Mouse (Mus musculus) heart, adult 11 months (tissue): ENCODE data around the gene Srsf4.

Experiments
- DNase-seq: peaks from one replicate; pipeline ENCODE4 v3.0.0; 2022

The Srsf4 gene

DNA sequence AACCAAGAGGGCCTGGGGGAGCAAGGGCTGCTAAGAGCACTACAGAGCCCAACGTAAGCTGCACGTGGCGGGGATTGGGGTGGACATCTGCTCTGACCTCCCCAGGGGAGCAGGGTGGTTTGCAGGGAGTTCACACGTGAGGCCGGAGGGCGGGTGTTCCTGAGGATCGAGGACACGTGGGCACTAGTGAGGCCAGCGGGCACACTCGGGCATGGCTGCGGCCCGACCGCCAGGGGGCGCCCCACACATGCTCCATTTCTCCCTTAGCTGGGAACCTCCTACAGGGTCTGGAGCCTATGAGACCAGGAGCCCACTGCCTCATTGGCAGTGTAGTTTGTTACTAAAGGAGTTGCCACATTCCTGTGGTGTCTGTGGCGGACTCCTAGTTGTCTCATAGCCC, 43.0 kb downstream of the Srsf4 start:
- DNase-seq, result peak; percentile 98

DNA sequence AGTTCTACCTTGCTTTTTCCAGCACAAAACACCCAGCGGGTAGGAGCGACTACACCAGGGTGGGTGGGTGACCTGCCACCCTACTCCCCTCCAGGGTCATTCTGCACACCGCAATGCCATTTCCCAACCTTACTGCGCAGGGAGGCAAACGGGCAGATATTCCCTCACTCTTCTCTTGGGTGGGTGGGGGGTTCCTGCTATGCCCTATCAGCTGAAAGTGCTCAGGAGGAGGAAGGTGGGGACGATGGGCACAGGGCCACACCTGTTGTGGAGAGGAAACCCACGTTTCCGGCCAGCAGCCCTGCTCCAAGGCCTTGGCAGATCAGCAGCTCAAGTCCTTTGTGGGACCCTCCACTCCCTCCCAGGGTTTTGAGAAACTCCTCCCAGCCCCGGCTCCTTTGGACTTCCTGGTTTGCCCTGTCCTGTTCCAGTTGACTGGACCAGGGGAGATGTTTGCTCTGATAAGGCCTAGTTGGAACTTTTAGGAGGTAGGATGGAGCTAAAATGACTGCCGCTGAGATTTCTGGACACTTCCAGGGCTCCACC, 43.7 kb downstream of the Srsf4 start:
- DNase-seq, result peak; percentile 95

DNA sequence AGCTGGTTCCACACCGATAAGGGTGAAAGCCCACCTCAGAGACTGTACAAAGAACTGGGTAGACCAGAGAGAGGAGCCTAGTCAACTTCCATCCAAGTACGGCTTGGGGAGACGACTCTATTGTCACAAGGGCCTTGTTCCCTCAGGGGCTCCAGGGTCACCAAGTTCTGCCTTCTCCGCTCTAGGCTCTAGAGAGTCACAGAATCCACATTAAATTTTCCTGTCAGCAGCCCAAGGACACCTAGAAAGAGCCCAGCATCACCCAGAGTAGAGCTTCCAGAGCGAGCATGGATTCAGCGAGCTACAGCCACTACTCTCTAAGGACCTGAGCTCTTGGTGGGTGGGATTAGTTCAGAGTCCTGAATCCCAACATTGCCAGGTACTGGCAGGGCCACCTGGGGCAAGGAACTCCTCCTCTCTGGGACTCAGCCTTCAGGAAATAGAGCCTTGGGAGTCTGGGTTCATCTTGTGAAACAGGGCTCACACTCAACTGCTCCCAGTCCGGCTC, 44.7 kb downstream of the Srsf4 start:
- DNase-seq, result peak; percentile 91

DNA sequence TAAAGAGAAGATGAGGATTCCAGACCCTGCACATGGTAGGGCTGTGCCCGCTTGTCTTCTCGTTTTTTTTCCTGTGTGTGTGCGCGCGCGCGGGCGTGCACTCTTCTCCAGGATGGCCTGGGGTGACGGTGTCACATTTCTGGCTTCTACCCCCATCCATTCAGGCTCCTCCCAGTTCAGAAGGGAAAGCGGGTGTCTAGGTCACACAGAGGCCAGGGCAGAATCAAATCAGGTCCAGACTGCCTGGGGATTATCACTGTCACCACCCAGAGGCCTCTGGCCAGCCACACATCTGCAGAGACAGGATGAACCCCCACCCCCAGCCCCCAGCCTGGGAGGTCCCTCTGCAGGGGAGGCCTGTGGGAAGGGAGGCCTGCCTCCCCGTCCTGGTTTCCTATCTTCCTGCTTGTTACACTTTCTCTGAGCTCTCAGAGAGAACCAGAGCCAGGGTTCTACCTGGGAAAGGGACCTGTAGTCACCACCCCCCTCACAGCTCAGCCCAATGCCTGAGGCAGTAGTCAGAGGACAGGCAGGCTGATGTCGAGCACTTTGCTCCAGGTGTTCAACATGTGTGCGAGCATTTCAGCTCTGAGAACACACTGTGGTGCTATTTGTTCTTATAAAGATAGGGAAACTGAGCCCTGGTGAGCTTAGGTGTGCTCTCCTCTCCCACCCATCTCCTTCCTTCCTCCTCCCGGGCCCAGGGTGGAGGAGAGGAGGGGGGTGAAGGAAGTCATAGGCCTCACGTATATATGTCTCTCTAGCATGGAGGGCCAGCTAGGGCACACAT, 45.5 kb downstream of the Srsf4 start:
- DNase-seq, result peak; percentile 97

DNA sequence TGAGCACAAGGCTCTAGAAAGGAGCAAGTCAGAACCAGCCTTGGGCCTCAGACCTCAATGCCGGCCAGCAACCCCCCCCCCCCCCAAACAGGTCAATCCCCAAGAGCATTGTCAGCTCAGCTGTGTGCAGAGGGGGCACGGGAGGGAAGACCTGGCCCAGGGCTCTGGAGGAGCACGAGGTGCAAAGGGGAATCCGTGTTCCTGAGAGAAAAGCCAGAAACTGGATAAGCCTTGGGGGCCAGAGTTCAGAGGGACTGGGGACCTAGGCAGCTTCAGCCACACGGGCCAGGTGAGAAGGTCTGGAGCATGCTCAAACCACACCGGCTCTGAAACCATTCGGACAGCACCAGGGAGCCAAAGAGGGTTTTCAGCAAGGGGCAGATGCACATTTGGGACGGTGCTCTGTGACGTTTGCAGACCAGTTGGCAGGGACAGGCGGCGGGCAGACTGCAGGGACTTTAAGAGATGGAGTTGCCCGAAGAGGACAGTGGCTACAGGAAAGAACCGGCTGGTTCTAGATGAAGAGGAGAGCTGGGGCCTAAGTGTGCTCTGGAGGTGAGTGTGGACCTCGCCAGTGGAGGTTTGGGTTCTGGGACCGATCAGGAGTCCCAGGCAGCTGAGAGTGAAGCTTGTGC, 46.2 kb downstream of the Srsf4 start:
- peak; percentile 92 for DNase-seq

DNA sequence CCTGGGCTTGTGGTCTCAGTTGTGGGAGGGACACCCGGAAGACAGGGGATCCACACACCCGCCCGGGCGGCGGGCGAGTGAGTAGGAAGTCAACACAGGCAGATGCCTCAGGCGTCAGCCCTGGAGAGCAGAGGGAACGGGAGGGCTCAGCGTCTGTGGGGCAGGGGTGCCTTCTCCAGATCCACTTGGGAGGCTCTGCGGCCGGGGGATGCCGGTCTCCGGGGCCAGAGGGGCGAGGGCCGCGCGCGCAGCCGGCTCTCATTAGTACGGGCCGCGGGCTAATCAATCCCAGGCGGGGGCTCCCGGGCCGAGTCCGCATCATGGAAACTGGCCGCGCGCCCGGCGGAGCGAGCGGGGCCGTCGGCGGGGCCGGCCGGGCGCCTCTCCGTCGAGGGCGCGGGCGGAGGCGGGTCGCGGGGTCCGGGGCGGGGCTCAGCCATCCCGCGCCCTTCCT, 46.8 kb downstream of the Srsf4 start:
- DNase-seq, result no peak

DNA sequence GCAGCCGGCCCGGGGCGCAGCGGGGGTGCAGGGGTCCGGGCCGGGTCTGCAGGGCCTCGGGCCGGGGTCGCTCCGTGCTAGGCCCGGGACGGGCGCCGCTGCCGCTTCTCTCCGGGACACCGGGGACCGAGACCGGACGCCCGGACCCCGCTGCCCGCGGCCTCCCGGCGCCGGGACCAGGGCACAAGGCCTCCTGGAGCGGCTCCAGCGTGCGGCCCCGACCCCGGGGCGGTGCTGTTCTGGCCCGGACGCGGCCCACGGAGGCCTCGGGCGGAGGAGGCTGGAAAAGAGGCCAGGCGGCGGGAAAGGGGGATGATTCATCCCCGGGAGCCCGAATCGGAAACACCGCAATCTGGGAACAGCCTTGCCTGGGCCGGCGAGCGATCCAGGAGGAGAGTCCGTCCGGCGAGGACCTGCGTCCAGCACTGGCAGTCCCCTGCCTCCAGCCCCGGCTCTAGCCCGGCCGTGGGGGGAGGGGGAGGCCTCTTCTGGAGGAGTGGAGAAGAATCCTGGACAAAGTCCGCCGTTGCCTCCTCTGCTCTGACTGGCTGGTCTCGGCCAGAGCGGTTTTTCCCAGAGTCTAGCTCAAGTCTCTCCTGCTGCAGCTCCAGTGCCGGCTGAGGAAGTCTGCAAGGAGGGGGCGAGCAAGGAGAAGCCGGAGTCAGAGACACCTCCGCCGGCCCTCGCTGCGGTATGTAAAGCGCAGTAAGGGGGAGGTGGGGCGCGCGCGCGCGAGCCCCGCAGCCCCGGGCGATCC, 47.4 kb downstream of the Srsf4 start:
- DNase-seq, result peak; percentile 98

DNA sequence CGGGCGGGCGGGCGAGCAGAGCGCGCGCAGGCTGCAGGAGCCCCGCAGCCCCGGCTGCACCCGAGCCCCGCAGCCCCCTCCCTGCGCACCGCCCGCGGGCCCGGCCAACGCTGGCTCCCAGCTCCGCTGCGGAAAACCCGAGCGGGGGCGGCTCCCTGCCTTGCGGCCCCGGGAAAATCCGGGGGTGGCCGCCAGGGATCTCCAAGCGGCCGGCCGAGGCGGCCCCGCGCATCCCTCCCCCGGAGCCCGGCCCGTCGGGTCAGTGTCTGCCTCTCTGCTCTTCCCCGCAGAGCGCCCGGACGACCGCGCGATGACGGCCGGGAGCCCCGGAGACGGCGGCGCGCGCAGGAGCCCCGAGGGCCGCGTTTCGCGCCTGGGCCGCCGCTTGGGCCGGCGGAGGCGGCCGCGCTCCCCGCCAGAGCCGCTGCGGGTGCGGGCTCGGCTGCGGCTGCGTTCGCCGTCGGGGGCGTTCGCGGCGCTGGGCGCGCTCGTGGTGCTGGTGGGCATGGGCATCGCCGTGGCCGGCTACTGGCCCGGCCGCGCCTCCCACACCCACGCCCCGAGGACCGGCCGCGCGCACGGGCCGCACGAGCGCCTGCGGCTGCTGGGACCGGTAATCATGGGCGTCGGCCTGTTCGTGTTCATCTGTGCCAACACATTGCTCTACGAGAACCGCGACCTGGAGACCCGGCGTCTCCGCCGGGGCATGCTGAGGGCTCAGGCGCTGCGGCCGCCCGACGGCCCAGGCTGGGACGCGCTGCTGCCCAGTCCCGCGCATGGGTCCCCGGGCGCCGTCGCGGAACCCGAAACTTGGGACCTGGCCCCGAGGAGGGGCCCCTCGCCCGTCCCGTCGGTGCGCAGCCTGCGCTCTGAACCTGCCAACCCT, 48.3 kb downstream of the Srsf4 start, which contains the start of gene Tmem200b:
TSS of gene Tmem200b (plus strand) at position 311 of the 886 bp plus-strand sequence.
- peak; percentile 94 for DNase-seq

DNA sequence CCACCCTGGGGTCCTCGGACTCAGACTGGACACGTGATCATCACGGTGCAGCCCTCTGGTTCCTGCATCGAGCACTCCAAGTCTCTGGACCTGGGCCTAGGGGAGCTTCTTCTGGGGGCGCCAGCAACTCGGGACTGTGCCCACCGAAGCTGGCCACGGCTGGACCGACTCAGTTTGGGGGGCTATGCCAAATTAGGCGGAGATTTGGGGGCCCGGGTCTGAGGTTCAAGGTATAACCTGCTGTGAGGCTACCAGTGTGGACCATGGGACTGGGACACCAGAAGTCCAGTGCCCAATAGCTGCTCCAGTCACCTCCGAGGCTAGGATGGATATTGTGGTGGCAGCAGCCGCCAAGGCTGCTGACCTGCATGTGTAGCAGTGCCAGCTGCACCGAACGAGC, 49.0 kb downstream of the Srsf4 start:
- DNase-seq, result peak; percentile 92

DNA sequence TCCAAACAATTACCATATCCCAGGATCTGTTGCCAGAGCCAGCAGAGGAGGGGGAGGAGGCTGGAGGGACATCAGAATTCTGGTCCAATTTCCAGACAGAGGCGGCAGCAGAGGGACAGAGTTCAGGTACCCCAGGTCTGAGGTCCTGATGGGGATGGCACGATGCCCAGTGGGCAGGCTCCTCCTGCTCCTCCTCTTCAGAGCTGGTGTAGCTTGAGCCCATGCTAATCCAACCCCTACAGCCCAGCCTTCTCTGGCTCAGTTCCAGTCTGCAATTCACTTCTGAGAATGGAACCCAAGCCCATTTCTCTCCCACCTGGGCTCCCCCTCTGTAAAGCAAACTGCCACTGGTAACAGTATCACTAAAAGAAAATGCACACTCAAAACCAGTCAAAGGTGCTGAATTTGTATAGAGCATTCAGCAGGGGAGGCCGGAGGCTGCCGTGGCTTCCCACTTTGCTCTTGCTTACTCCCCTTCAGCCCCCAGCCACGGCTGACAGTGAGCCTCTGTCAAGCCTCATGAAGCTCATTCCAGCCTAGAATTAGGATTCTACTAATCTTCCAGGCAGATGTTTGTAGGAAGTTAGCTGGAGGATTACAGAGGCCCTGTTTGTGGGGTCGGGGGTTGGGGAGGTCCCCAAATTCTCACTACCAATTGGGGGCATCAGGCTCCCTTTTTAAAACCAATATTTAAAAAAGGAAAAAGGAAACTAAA, 50.8 kb downstream of the Srsf4 start:
- DNase-seq, result peak; percentile 93

DNA sequence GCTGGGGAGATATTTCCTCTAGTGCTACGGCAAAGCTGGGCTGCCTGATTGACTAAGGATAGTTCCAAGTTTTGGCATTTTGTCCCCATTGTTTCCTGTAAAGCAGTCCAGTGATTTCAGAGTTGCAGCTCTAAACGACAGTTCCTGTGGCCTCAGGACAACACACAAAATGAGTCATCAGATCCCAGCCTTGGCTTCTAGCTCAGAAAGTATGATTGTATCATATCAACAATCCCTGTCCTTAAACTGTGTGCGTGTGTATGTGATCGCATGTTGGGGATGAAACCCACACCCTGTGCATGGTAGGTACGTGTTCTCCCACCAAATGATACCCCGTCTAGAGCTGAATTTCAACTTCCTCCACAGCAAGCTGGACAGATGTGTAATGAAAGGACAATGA, 55.7 kb downstream of the Srsf4 start:
- DNase-seq, result no peak

DNA sequence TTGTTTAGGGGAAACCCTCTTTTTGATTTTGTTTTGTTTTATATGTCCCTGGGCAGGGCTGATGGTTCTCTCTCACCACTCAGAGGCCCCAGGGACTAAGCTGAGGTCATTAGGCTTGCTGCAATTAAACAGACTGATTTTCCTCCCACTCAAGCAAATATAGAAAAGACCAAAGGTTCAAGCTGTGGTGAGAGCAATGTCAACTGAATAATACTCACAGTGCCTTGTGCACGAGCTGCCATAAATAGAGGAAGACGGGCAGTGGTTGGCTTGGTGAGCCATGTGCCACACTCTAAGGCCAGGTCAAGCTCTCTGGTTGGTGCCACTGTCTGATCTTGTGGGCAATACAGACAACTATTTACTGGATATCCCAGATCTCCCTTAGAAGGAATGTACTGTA, 66.0 kb downstream of the Srsf4 start:
- DNase-seq, result peak; percentile 86

DNA sequence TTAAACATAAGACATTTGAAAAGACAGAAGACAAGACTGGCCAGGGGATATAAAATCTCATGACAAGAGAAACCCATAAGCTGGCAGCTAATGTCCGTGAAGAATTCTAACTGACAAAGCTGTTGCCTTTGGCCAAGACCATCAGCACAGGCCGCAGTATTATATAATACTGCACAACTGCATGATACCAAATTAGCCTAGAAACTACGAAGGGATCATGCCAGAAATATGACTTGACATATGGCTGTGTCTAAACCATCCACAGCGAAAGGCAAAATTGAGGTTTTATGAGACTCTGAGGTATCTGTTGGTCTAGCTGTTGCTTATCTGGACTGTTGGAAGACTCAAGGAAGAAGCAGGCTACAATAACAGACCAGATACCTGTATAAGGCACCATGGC, 67.4 kb downstream of the Srsf4 start:
- no peak for DNase-seq

DNA sequence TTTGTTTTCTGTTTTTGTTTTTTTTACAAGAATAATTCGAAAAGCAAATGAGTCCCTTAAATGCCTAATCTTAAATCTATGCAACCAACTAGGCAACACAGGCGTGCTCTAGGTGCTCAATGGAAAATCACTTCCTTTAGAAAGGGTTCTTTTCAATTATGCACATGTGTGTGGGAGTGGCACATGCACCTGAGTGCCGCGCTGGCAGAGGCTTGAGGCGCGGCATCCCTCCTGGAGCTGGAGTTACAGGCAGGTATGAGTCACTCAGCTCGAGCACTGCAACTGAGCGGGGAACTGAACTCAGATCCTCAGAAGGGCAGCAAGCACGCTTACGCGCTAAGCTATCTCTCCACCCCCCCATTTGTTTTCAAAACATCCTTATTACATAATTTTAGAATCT, 74.4 kb downstream of the Srsf4 start:
- no peak for DNase-seq

DNA sequence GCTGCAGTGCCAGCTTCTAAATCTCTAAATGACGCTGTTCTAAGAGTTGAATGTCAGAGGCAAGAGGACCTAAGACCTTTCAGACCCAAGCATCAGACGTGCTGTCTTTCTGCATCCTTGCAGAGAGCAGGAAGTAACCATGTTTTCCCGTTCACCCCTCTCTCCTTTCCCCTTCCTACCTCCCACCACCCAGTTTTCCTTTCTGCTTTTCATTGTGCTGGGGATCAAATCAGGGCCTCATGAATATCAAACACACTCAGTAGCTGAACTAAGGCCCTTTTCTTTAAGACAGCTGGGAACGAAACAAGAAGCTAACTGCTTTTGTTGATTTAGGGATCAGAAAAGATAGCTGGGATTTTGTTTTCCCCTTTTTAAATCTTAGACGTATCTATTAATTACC, 76.5 kb downstream of the Srsf4 start:
- no peak for DNase-seq

DNA sequence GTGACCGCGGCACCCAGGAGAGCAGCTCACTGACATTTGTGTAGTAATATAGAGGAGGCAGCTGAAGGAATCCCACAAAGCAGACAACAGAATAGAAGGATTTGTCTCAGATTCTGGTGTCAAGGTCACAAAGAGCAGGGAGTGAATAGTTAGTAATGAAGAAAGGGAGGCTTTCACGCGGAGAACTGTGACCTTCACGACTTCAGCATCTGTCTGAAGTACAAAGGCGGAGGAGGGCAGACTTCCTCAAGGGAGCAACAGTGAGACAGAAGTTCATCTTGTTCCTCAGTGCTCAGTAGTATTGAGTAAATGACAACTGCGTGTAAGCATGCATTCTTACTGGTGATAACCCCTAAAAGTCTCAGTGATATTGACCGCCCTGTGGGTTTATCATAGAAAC, 77.2 kb downstream of the Srsf4 start:
- no peak for DNase-seq
